Mouse (Mus musculus) gastrocnemius, postnatal 25 days (tissue): ENCODE measurements around the gene Pam16. TPM values are rescaled to one million over a fixed set of nuclear protein-coding genes. Genes with fewer than 3 reads are reported as not detected.
"Not testable (repeated sequence)": the region's sequence is repeated elsewhere in the genome, so short reads cannot be mapped to it uniquely, and the experiment has no call there.

Source experiments
- DNase-seq: peaks from one replicate; pipeline ENCODE4 v3.0.0; 2022
- total RNA-seq, 2 experiments: library from RNA; stranded (reverse); gene quantifications; 1 replicate in 1 of 2; 2 replicates in 1 of 2; pipeline ENCODE4 v1.2.3; 2021

The Pam16 gene
- total RNA-seq, 2 experiments from 2014 or later = 87.2 to 90.6 TPM

GRCm38 (mm10) chr16:4592909-4593875, 31.6 kb downstream of the Pam16 start:
- no peak for DNase-seq

- DNase-seq = no peak
Measured at GRCm38 (mm10) chr16:4590236-4590635, 34.6 kb downstream of the Pam16 start.

GRCm38 (mm10) chr16:4587516-4588210, 37.1 kb downstream of the Pam16 start:
- DNase-seq = no peak

GRCm38 (mm10) chr16:4586531-4587123, 38.2 kb downstream of the Pam16 start:
- DNase-seq = peak; percentile 99

- no peak for DNase-seq
Measured at GRCm38 (mm10) chr16:4585642-4586530, 38.9 kb downstream of the Pam16 start.

- no peak for DNase-seq
Measured at GRCm38 (mm10) chr16:4584438-4584837, 40.4 kb downstream of the Pam16 start.

GRCm38 (mm10) chr16:4583807-4584206, 41.0 kb downstream of the Pam16 start:
- DNase-seq = no peak

GRCm38 (mm10) chr16:4581179-4581578, 43.6 kb downstream of the Pam16 start:
- DNase-seq = not testable (repeated sequence)

GRCm38 (mm10) chr16:4578630-4579029, 46.2 kb downstream of the Pam16 start:
- DNase-seq = no peak

GRCm38 (mm10) chr16:4576873-4577272, 47.9 kb downstream of the Pam16 start:
- DNase-seq = no peak

GRCm38 (mm10) chr16:4576038-4576437, 48.8 kb downstream of the Pam16 start:
- DNase-seq = no peak

GRCm38 (mm10) chr16:4570737-4571136, 54.1 kb downstream of the Pam16 start:
- DNase-seq = peak; percentile 31

- DNase-seq = peak; percentile 53
Measured at GRCm38 (mm10) chr16:4567912-4568311, 56.9 kb downstream of the Pam16 start.

Other genes with a start within 250 kb of the Pam16 start
- gene Adcy9, start 204.5 kb downstream of the Pam16 start, total RNA-seq = 10 to 100 TPM; 27.0 to 28.2 TPM
- gene Srl, start 83.2 kb downstream of the Pam16 start, total RNA-seq = 1,000 to 10,000 TPM; 1,248 to 1,686 TPM
- 1 to 10 TPM; 2.3 to 3.2 TPM for gene Tfap4, start 65.1 kb downstream of the Pam16 start, total RNA-seq
- 1 to 10 TPM; 7.0 to 7.1 TPM for gene Glis2, start 30.3 kb downstream of the Pam16 start, total RNA-seq
- 1 to 10 TPM; 4.6 to 4.8 TPM for gene Vasn, start 15.0 kb upstream of the Pam16 start, total RNA-seq
- gene Dnaja3, start 15.0 kb upstream of the Pam16 start, total RNA-seq = 10 to 100 TPM; 91.1 to 93.8 TPM
- 10 to 100 TPM; 12.9 to 19.0 TPM for gene Coro7, start 54.8 kb upstream of the Pam16 start, total RNA-seq
- gene Nmral1, start 94.4 kb upstream of the Pam16 start, total RNA-seq = 1 to 10 TPM; 1.7 to 3.8 TPM
- gene Hmox2, start 101.4 kb upstream of the Pam16 start, total RNA-seq = 10 to 100 TPM; 31.3 to 34.5 TPM
- 10 to 100 TPM; 70.1 to 76.9 TPM for gene Cdip1, start 165.3 kb upstream of the Pam16 start, total RNA-seq
- gene 4930562C15Rik, start 210.4 kb upstream of the Pam16 start, total RNA-seq = not detected